Mouse (Mus musculus) hindbrain, embryonic 13.5 days (tissue): ENCODE results near the gene 4930404N11Rik. TPM values are rescaled to one million over a fixed set of nuclear protein-coding genes. Genes with fewer than 3 reads are reported as not detected.

Experiments used
- ATAC-seq: fragments of 200-750 bp; cut with Nextera tagmentation; 2 replicates; pipeline ENCODE4 v1.8.0; 2017; ENCODE audit warnings: moderate TSS enrichment; ENCODE audit not compliant: low FRiP score
- H3K27ac ChIP-seq: fragments of 300-500 bp; sonication (generic); 2 replicates; pipeline ENCODE4 v1.5.1; 2015; ENCODE audit warnings: inconsistent platforms, mild to moderate bottlenecking, moderate library complexity
- H3K27me3 ChIP-seq: fragments of 300-500 bp; sonication (generic); 2 replicates; pipeline ENCODE4 v1.6.1; 2015; ENCODE audit warnings: mild to moderate bottlenecking, inconsistent platforms
- H3K36me3 ChIP-seq: fragments of 300-500 bp; sonication (generic); 2 replicates; pipeline ENCODE4 v1.6.1; 2015; ENCODE audit warnings: mild to moderate bottlenecking, inconsistent platforms
- H3K4me1 ChIP-seq: fragments of 300-500 bp; sonication (generic); replicated peaks from 2 replicates; pipeline ENCODE4 v1.6.1; 2015; ENCODE audit warnings: inconsistent platforms
- H3K4me2 ChIP-seq: fragments of 300-500 bp; sonication (generic); 2 replicates; pipeline ENCODE4 v1.6.1; 2015; ENCODE audit warnings: inconsistent platforms, mild to moderate bottlenecking, moderate library complexity
- H3K4me3 ChIP-seq: fragments of 300-500 bp; sonication (generic); 2 replicates; pipeline ENCODE4 v1.5.1; 2015; ENCODE audit warnings: mild to moderate bottlenecking, inconsistent platforms
- H3K9ac ChIP-seq: fragments of 300-500 bp; sonication (generic); 2 replicates; pipeline ENCODE4 v1.6.1; 2015; ENCODE audit warnings: mild to moderate bottlenecking, inconsistent platforms
- H3K9me3 ChIP-seq: fragments of 300-500 bp; sonication (generic); 2 replicates; pipeline ENCODE4 v1.6.1; 2016; ENCODE audit warnings: inconsistent platforms
- WGBS: fragments of 180-500 bp; shearing (Covaris S2); methylation state at CpG from one replicate; pipeline ENCODE4 v1.1.7; 2015; 5-methylcytosine and 5-hydroxymethylcytosine counted together
- polyA plus RNA-seq: library from polyadenylated mRNA; unstranded; fragments of >200 nt; fragmentation: Nextera tagmentation; extraction: Ambion mirVana; gene quantifications from 2 replicates; pipeline ENCODE4 v1.2.1, GENCODE M21; 2015

The 4930404N11Rik gene
- polyA plus RNA-seq, 1 experiment from 2014 or later, result 1.1 TPM

DNA sequence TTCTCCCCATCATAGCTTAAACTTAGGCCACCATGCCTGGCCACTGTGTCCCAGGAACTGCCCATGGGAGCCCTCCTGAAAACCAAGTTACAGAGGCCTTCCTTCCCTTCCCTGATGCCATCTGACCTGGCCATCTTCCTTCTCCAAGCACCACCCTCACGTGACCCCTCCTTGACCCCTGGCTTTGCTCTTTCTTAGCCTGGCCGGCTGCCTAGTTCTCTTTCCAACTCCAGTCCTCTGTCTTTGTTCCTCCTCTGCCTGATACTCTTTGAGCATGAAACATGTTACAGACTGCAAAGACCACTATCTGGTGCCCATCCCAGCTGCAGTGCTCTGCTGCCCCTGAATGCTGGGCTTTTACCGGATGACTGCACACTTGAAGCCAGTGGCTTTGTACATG is 23.8 kb upstream of the 4930404N11Rik start:
- 43% methylated on average over 3 of the region's 3 CpGs for WGBS
- Histone ChIP-seq H3K36me3 (peaks cover 41% of the 10 kb centered on the region), H3K9me3 (no peaks in the 10 kb centered on the region), H3K27ac (0 out of 2 replicates have a peak overlapping the region, but pooled peaks have one; percentile 52), H3K4me1 (peaks cover 43% of the 10 kb centered on the region), H3K27me3 (0 out of 2 replicates have a peak, but pooled peaks cover 2% of the 10 kb centered on the region), H3K4me3 (no peak overlapping the region), H3K4me2 (no peak overlapping the region), H3K9ac (peak overlapping the region; percentile 55; the same call in 1 of the 2 replicates)
- no peak for ATAC-seq

GRCm38 (mm10) chr10:81388505-81389055 is 23.0 kb upstream of the 4930404N11Rik start, which contains the start of gene Gm48552:
Gene Gm48552 (plus strand): TSS chr10:81389005.
- ATAC-seq, result no peak
- 83% methylated on average over 5 of the region's 5 CpGs for WGBS
- peak within 1 kb of the TSS; percentile 55; the same call in 1 of the 2 replicates for H3K9ac ChIP-seq
- H3K27ac ChIP-seq, result 0 out of 2 replicates have a peak within 1 kb of the TSS, but pooled peaks have one; percentile 52
- no peak within 1 kb of the TSS for H3K4me2 ChIP-seq
- H3K27me3 ChIP-seq, result 0 out of 2 replicates have a peak, but pooled peaks cover 2% of the 10 kb centered on the region
- peaks cover 41% of the 10 kb centered on the region for H3K36me3 ChIP-seq
- peaks cover 38% of the 10 kb centered on the region for H3K4me1 ChIP-seq
- H3K4me3 ChIP-seq, result no peak within 1 kb of the TSS
- no peaks in the 10 kb centered on the region for H3K9me3 ChIP-seq

GRCm38 (mm10) chr10:81387716-81388115 is 22.1 kb upstream of the 4930404N11Rik start:
- no peaks in the 10 kb centered on the region for H3K9me3 ChIP-seq
- WGBS, result 95% methylated on average over 20 of the region's 20 CpGs
- H3K4me3 ChIP-seq, result no peak overlapping the region
- H3K4me1 ChIP-seq, result peaks cover 29% of the 10 kb centered on the region
- H3K36me3 ChIP-seq, result peaks cover 41% of the 10 kb centered on the region
- no peak for ATAC-seq
- no peak overlapping the region for H3K4me2 ChIP-seq
- H3K27me3 ChIP-seq, result no peaks in the 10 kb centered on the region
- H3K9ac ChIP-seq, result no peak overlapping the region
- no peak overlapping the region for H3K27ac ChIP-seq

DNA sequence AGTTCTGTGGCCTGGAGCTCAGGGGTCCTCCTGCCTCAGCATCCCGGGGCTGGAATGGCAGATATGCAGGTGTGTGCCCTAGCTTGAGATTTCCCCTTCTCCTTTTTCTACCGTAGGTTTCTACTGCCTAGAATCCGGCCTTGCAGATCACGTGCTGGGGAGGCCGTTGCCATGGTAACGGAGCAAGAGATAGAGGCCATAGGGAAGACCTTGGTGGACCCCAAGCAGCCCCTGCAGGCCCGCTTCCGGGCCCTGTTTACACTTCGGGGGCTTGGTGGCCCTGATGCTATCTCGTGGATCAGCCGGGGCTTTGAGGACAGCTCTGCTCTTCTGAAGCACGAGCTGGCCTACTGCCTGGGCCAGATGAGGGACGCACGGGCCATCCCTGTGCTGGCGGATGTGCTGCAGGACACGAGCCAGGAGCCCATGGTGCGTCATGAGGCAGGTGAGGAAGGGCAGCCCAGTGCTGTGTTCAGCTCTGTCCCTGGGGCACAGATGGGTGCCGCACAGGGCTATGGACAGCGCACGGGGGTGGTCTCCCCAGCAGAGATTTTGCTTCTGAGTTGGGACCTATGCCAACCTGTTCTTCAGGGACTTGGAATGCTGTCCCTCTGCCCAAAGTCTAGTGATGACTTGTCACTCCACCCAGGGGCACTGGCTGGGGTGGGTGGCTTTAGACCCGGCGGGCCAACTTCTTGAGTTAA is 20.1 kb upstream of the 4930404N11Rik start:
- H3K36me3 ChIP-seq, result peaks cover 36% of the 10 kb centered on the region
- 84% methylated on average over 22 of the region's 22 CpGs for WGBS
- H3K4me2 ChIP-seq, result peak overlapping the region; percentile 95
- H3K4me3 ChIP-seq, result peak overlapping the region; percentile 96
- H3K9me3 ChIP-seq, result no peaks in the 10 kb centered on the region
- H3K27ac ChIP-seq, result no peak overlapping the region
- peak overlapping the region; percentile 90 for H3K9ac ChIP-seq
- no peak for ATAC-seq
- peaks cover 27% of the 10 kb centered on the region for H3K4me1 ChIP-seq
- no peaks in the 10 kb centered on the region for H3K27me3 ChIP-seq

GRCm38 (mm10) chr10:81384605-81384982 is 19.0 kb upstream of the 4930404N11Rik start:
- H3K4me2 ChIP-seq, result peak overlapping the region; percentile 95
- H3K4me3 ChIP-seq, result peak overlapping the region; percentile 96
- H3K4me1 ChIP-seq, result peaks cover 23% of the 10 kb centered on the region
- peak; percentile 34 for ATAC-seq
- H3K36me3 ChIP-seq, result peaks cover 34% of the 10 kb centered on the region
- H3K27me3 ChIP-seq, result no peaks in the 10 kb centered on the region
- no peaks in the 10 kb centered on the region for H3K9me3 ChIP-seq
- H3K9ac ChIP-seq, result peak overlapping the region; percentile 90
- under 1% methylated on average over 19 of the region's 19 CpGs for WGBS
- H3K27ac ChIP-seq, result peak overlapping the region; percentile 90

- H3K27ac ChIP-seq, result peak within 1 kb of the TSS; percentile 90
- peak within 1 kb of the TSS; percentile 95 for H3K4me2 ChIP-seq
- ATAC-seq, result peak; percentile 91
These were observed 18.4 kb upstream of the 4930404N11Rik start, which contains the start of the genes Dohh and Gm48551 for GRCm38 (mm10) chr10:81383802-81384604. Gene Dohh (plus strand): TSS chr10:81384428. Gene Gm48551 (plus strand): TSS chr10:81384466.

GRCm38 (mm10) chr10:81382039-81382438 is 16.4 kb upstream of the 4930404N11Rik start:
- peaks cover 32% of the 10 kb centered on the region for H3K4me1 ChIP-seq
- no peak overlapping the region for H3K4me2 ChIP-seq
- H3K36me3 ChIP-seq, result peaks cover 13% of the 10 kb centered on the region
- H3K9me3 ChIP-seq, result no peaks in the 10 kb centered on the region
- WGBS, result 92% methylated on average over 5 of the region's 5 CpGs
- peak overlapping the region; percentile 39; the same call in 1 of the 2 replicates for H3K9ac ChIP-seq
- ATAC-seq, result no peak
- H3K27ac ChIP-seq, result 0 out of 2 replicates have a peak overlapping the region, but pooled peaks have one; percentile 5
- no peaks in the 10 kb centered on the region for H3K27me3 ChIP-seq
- no peak overlapping the region for H3K4me3 ChIP-seq

More at GRCm38 (mm10) chr10:81383802-81384604, 18.4 kb upstream of the 4930404N11Rik start, which contains the start of the genes Dohh and Gm48551:
- peak within 1 kb of the TSS; percentile 96 for H3K4me3 ChIP-seq
- no peaks in the 10 kb centered on the region for H3K27me3 ChIP-seq
- peaks cover 22% of the 10 kb centered on the region for H3K4me1 ChIP-seq
- peaks cover 33% of the 10 kb centered on the region for H3K36me3 ChIP-seq
- 9% methylated on average over 54 of the region's 54 CpGs for WGBS
- H3K9ac ChIP-seq, result peak within 1 kb of the TSS; percentile 90
- no peaks in the 10 kb centered on the region for H3K9me3 ChIP-seq

DNA sequence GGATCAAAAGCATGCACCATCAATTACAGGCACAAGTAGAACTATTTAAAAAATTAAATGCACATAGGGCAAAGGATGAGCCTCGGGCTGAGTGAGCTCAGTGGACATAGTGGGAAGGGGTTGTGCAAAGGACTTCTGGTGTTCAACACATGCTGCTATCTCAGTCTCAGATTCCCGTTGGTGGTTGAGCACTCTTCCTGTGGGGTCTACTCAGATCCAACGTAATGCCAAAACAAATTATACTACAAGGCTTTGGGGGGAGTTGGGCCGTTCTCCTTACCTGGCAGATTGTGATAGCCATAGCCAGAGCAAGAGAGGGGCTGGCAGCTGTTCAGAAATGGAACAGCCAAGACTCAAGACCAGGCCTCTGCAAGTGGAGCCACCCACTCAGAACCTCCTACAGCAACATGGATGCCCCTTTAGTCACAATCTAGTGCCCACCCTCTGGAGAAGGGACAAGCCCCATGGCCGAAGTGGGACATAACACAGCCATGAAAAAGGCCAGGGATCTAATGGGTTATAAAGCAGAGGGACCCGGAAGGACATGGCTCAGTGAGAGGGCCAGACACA is 14.3 kb upstream of the 4930404N11Rik start:
- Histone ChIP-seq H3K9ac (no peak overlapping the region), H3K4me2 (no peak overlapping the region), H3K27ac (no peak overlapping the region), H3K4me3 (no peak overlapping the region), H3K36me3 (peaks cover 14% of the 10 kb centered on the region; the same call in 1 of the 2 replicates), H3K4me1 (peaks cover 37% of the 10 kb centered on the region), H3K27me3 (no peaks in the 10 kb centered on the region), H3K9me3 (no peaks in the 10 kb centered on the region)
- WGBS, result 95% methylated on average over 6 of the region's 6 CpGs
- ATAC-seq, result no peak

DNA sequence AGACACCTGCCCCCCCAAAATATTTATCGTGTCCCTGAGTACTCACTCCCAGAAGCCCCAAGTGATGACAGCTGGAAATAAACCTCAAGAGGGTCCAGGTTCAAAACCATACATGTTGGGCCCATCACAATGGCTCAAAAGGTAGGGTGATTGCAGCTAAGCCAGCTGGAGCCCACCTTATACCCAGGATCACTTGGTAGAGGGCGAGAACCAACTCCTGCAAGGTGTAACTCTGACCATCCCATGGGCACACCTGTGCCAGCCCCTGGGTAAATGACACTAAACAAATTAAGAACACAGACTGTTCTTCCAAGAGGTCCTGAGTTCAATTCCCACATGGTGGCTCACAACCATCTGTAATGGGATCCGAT is 13.6 kb upstream of the 4930404N11Rik start:
- no peaks in the 10 kb centered on the region for H3K27me3 ChIP-seq
- 0 out of 2 replicates have a peak, but pooled peaks have one; percentile 3 for ATAC-seq
- peaks cover 34% of the 10 kb centered on the region for H3K4me1 ChIP-seq
- peak overlapping the region; percentile 92 for H3K4me2 ChIP-seq
- no peaks in the 10 kb centered on the region for H3K9me3 ChIP-seq
- peak overlapping the region; percentile 95 for H3K9ac ChIP-seq
- H3K4me3 ChIP-seq, result peak overlapping the region; percentile 74
- H3K27ac ChIP-seq, result peak overlapping the region; percentile 85
- H3K36me3 ChIP-seq, result peaks cover 16% of the 10 kb centered on the region
- 63% methylated on average over 3 of the region's 3 CpGs for WGBS

DNA sequence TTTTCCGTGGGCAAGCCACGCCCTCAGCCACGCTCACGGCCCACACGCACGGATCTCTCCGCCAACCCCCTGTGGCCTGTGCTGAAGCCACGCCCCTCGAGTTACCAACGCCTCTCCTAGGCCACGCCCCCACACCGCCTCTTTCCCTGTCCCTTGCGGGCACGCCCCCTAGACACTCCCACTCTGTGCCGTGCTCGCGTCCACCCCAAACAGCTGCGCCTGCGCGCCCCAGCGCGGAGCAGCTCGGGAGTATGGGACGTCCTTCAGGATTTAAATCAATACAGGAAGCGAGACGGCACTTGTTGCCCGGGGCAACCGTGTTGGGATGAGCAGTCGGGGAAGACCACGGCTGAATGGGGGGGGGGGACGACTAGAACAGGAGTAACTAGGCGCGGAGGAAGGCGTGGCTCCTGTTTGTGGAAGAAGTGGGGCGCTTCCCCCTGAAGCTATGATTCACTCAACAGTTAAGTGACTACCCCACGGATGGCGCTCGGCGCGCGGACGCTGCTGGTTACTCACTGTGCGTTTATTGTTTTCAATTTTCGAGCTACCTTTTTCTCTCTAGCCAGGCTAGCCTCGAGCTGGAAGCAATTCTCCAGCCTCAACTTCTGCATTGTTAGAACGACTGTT is 13.1 kb upstream of the 4930404N11Rik start:
- Histone ChIP-seq H3K9me3 (no peaks in the 10 kb centered on the region), H3K4me3 (peak overlapping the region; percentile 74), H3K4me1 (peaks cover 37% of the 10 kb centered on the region), H3K27ac (peak overlapping the region; percentile 85), H3K4me2 (peak overlapping the region; percentile 92), H3K27me3 (no peaks in the 10 kb centered on the region), H3K9ac (peak overlapping the region; percentile 95), H3K36me3 (peaks cover 21% of the 10 kb centered on the region)
- under 1% methylated on average over 46 of the region's 46 CpGs for WGBS
- peak; percentile 96 for ATAC-seq

DNA sequence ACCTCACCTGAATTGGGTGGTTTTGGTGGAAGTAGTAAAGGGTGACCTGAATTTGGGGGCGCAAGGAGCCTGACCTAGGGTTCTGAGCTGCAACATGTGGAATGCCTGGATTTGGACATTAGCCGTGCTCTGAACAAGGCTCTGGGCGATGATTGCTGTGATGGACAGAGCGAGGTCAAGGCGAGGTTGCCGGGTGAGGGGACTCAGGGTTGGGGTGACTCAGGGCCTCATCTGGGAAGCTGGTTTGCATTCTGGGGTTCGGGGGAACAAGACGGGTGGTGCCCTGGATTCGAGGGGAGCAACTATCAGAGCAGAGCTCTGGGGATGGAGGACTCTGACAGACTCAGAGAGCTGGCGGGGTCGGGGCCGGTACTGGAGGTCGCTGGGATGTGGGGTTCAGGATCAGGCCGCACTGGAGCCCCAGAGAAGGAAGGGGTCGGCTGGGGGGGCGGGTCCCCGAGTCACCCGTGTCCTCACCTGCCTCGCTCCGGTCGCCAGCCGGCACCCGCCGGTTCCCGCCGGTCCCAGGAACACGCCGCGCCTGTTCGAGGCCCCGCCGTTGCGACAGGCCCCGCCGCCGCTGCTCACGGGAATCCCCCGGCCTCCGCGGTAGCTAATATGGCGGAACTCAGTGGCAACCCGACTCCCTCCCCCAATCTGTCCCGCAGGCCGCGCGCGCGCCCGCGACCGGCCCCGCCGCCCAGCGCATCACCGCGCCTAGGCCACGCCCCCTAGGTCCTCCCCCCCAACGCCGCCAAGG is 12.4 kb upstream of the 4930404N11Rik start, which contains the start of gene Fzr1:
TSS of gene Fzr1 (minus strand) at position 724 of the 760 bp plus-strand sequence.
- Histone ChIP-seq H3K36me3 (peaks cover 28% of the 10 kb centered on the region), H3K9ac (peak within 1 kb of the TSS; percentile 95), H3K27ac (peak within 1 kb of the TSS; percentile 85), H3K27me3 (no peaks in the 10 kb centered on the region), H3K4me2 (peak within 1 kb of the TSS; percentile 92), H3K9me3 (no peaks in the 10 kb centered on the region), H3K4me1 (peaks cover 37% of the 10 kb centered on the region), H3K4me3 (peak within 1 kb of the TSS; percentile 74)
- WGBS, result under 1% methylated on average over 58 of the region's 59 CpGs
- peak; percentile 76 for ATAC-seq
